Mouse (Mus musculus): ENCODE results near the gene Cxcl14.

DNA sequence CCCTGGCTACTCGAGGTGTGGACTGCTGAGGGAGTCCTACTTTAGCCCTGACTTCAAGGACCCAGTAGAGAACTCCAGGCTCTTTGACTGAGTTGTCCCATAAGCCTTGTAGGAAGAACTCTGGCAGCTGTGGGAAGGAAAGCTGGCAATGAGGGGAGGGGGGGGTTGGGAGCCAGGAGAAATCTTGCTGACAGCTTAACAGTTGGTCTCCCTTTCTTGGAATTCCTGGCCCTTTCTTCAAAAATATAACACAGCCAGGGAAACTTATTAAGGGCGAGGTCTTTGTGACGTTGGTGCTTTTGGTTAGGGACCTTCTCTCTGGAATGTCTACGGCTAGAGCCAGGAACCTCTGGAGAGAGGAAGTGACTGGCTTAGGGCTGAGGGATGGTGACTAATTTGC, 8.1 kb upstream of the Cxcl14 start:
- TF ChIP-seq CTCF (IDR thresholded peaks at IDR 0.05; ENCODE audit: borderline replicate concordance, extremely low read depth, insufficient read depth, insufficient read length) (no peak), POLR2A (IDR thresholded peaks at IDR 0.05; ENCODE audit: borderline replicate concordance, extremely low read depth, insufficient read depth, insufficient read length, poor library complexity, severe bottlenecking) (no peak)

Measured in brain, embryonic 14.5 days (tissue).